Mouse (Mus musculus): ENCODE data around the gene Irgq. TPM values are rescaled to one million over a fixed set of nuclear protein-coding genes. Genes with fewer than 3 reads are reported as not detected.

Irgq gene
- 4.4 and 6.3 TPM in 2 replicates for total RNA-seq (2023)

GRCm38 (mm10) chr7:24530062-24530931 is at the start of gene Irgq:
Gene Irgq (plus strand): TSS chr7:24530689.

GRCm38 (mm10) chr7:24481474-24482207 is 48.8 kb upstream of the Irgq start, which contains the start of gene Cadm4:
Gene Cadm4 (plus strand): TSS chr7:24482023.

GRCm38 (mm10) chr7:24506838-24507725 is 23.4 kb upstream of the Irgq start, which contains the start of gene Zfp428:
Gene Zfp428 (plus strand): TSS chr7:24507006.

GRCm38 (mm10) chr7:24512355-24512754 is 18.1 kb upstream of the Irgq start, which contains the start of gene AC161166.1:
Gene AC161166.1 (minus strand): TSS chr7:24512455.

GRCm38 (mm10) chr7:24546068-24546614 is 15.7 kb downstream of the Irgq start, which contains the start of the genes Pinlyp and Xrcc1:
Gene Pinlyp (minus strand): TSS chr7:24546118.
Gene Xrcc1 (plus strand): TSS chr7:24546289.

DNA sequence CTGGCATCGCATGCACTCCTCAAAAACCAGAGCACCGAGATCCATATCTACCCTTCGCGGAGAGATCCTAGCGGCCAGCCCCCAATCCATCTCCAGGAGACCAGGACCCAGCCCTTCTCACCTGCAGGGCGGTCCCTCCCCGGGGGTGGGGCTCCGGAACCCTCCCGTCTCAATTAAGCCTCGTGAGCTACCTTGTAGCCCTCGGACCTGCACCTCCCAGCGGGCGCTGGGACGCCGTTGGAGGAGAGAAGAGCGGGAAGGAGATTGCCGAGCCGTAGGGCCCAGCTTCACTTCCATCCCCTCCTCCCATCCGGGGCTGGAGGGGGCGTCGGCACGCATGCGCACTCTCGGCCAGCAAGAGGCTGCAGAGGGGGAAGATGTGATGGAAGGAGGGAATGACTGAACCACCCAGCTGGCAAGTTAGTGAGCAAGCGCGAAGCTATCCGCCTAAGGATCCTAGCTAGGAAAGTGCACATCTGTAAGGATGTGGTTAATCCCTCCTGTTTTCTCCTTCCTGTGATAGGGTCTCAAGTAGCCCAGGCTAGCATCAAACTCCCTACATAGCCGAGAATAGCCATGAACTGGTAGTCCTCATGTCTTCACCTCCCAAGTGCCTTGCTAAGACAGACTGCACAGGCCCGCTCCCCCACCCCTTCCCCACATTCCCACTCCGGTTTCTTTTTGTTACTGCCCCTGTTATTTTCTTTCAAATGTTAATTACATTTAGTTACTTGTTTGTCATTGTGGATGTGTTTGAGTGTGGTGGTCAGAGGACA is 57.0 kb downstream of the Irgq start, which contains the start of the genes Ethe1 and Zfp575:
Ethe1 (plus strand) TSS at position 214 of the 776 bp plus-strand sequence.
Zfp575 (minus strand) TSS at position 312 of the 776 bp plus-strand sequence.

Other genes with a start within 250 kb of the Irgq start
- gene Zfp61, start 229.5 kb upstream of the Irgq start, total RNA-seq (2023): 1.2 and 1.4 TPM in 2 replicates
- gene Zfp94, start 214.0 kb upstream of the Irgq start, total RNA-seq (2023): not detected in 2 replicates
- gene Tescl, start 196.8 kb upstream of the Irgq start, total RNA-seq (2023): not detected in 2 replicates
- not detected in 2 replicates for gene Lypd5, start 181.5 kb upstream of the Irgq start, total RNA-seq (2023)
- 18.0 and 26.6 TPM in 2 replicates for gene Kcnn4, start 160.4 kb upstream of the Irgq start, total RNA-seq (2023)
- gene Smg9, start 131.1 kb upstream of the Irgq start, total RNA-seq (2023): 55.2 and 65.2 TPM in 2 replicates
- 2.0 and 2.1 TPM in 2 replicates for gene Irgc1, start 78.4 kb upstream of the Irgq start, total RNA-seq (2023)
- gene Plaur, start 68.2 kb upstream of the Irgq start, total RNA-seq (2023): 1,192 and 1,464 TPM in 2 replicates
- 0.29 TPM in 1 of 2 replicates, not detected in the other for gene Cadm4, start 48.7 kb upstream of the Irgq start, total RNA-seq (2023)
- gene Zfp428, start 23.7 kb upstream of the Irgq start, total RNA-seq (2023): 0.41 TPM in 1 of 2 replicates, not detected in the other
- not detected in 2 replicates for gene AC161166.1, start 18.2 kb upstream of the Irgq start, total RNA-seq (2023)
- gene Pinlyp, start 15.4 kb downstream of the Irgq start, total RNA-seq (2023): not detected in 2 replicates
- 29.1 and 35.1 TPM in 2 replicates for gene Xrcc1, start 15.6 kb downstream of the Irgq start, total RNA-seq (2023)
- 57.3 and 69.3 TPM in 2 replicates for gene Ethe1, start 56.9 kb downstream of the Irgq start, total RNA-seq (2023)
- 0.14 and 0.22 TPM in 2 replicates for gene Zfp575, start 57.0 kb downstream of the Irgq start, total RNA-seq (2023)
- gene Phldb3, start 80.1 kb downstream of the Irgq start, total RNA-seq (2023): 5.0 and 6.5 TPM in 2 replicates
- gene Lypd3, start 105.9 kb downstream of the Irgq start, total RNA-seq (2023): not detected in 2 replicates
- not detected in 2 replicates for gene Tex101, start 146.0 kb downstream of the Irgq start, total RNA-seq (2023)
- gene BC049730, start 178.6 kb downstream of the Irgq start, total RNA-seq (2023): 1.6 and 2.2 TPM in 2 replicates
- gene Gm4763, start 196.2 kb downstream of the Irgq start, total RNA-seq (2023): 5.8 and 13.4 TPM in 2 replicates
- 1,275 and 1,351 TPM in 2 replicates for gene Cd177, start 229.6 kb downstream of the Irgq start, total RNA-seq (2023)
- gene Ceacam10, start 246.5 kb downstream of the Irgq start, total RNA-seq (2023): 69.9 and 84.9 TPM in 2 replicates

All from neutrophil, adult 65 days (primary cell).